Mouse (Mus musculus): Measurements from ENCODE around the gene Gvin1. TPM values are rescaled to one million over a fixed set of nuclear protein-coding genes. Genes with fewer than 3 reads are reported as not detected.
"Not testable (repeated sequence)": the region's sequence is repeated elsewhere in the genome, so short reads cannot be mapped to it uniquely, and the experiment has no call there.

Gvin1 gene
- total RNA-seq (2012; rRNA removed), result not detected in 2 replicates

GRCm38 (mm10) chr7:106215177-106215576, at the start of gene Gvin1:
Gene Gvin1 (minus strand): TSS chr7:106215326.
- H3K4me3 ChIP-seq (ENCODE audit: insufficient read depth in 1 of 2, low read depth in 1 of 2, low read length in 2 of 2, poor library complexity in 1 of 2, severe bottlenecking in 1 of 2); DNase-seq (ENCODE audit: low read depth, low spot score); H3K9me3 ChIP-seq (ENCODE audit: control insufficient read depth, insufficient read depth, low read depth, low read length); H3K4me1 ChIP-seq (ENCODE audit: control insufficient read depth in 2 of 2, insufficient read depth in 2 of 2, low read length in 2 of 2, poor library complexity in 1 of 2); H3K27ac ChIP-seq (ENCODE audit: insufficient read depth, low read depth, low read length, poor library complexity, severe bottlenecking); in situ Hi-C loops (cut with MboI; ENCODE audit: low sequenced_read_pairs in 2 of 2, unreplicated experiment in 2 of 2); H3K36me3 ChIP-seq (ENCODE audit: control insufficient read depth, insufficient read depth, low read length, poor library complexity, severe bottlenecking); H3K9ac ChIP-seq (ENCODE audit: insufficient read depth, low read depth, low read length, poor library complexity, severe bottlenecking): not testable (repeated sequence)

DNA sequence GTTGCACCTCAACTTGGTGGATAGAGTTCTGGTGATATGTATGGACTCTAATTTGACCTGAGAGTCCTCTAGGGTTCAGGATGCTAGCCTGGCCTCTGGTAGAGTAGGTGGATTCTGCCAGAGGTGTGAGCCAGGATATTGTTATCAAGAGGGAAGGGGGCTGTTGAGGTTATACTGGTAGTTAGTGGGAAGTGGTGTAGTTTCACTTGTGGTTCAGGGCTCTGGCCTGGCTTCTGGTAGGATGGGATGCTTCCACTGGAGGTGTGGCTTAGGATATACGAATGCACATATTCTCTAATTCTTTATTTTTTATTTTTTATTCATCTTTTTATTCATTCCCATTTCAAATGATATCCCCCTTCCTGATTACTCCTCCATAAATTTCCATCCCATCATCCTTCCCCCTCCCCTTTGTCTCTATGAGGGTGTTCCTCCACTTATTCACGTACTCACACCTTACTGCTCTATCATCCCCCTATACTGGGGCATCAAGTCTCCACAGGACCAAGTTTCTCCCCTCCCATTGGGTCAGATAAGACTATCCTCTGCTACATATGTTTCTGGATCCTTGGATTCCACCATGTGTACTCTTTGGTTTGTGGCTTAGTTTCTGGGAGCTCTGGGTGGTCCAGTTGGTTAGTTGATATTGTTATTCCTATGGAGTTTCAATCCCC, 36.9 kb upstream of the Gvin1 start:
- H3K4me3 ChIP-seq (ENCODE audit: insufficient read depth in 1 of 2, low read depth in 1 of 2, low read length in 2 of 2, poor library complexity in 1 of 2, severe bottlenecking in 1 of 2), result no peak overlapping the region
- TF ChIP-seq ZNF384 (IDR thresholded peaks at IDR 0.05; ENCODE audit: low read depth, low read length) (no peak), ZC3H11A (IDR thresholded peaks at IDR 0.05; ENCODE audit: borderline replicate concordance, low read depth, low read length) (no peak), MAFK (IDR thresholded peaks at IDR 0.05; ENCODE audit: insufficient read depth, low read depth, low read length) (no peak), HCFC1 (IDR thresholded peaks at IDR 0.05; ENCODE audit: borderline replicate concordance, insufficient read depth, low read length) (no peak), CHD2 (IDR thresholded peaks at IDR 0.05; ENCODE audit: low read depth, low read length) (no peak)
- H3K9ac ChIP-seq (ENCODE audit: insufficient read depth, low read depth, low read length, poor library complexity, severe bottlenecking), result no peak overlapping the region
- no peak overlapping the region for H3K27ac ChIP-seq (ENCODE audit: insufficient read depth, low read depth, low read length, poor library complexity, severe bottlenecking)
- no peaks in the 10 kb centered on the region for H3K36me3 ChIP-seq (ENCODE audit: control insufficient read depth, insufficient read depth, low read length, poor library complexity, severe bottlenecking)
- H3K9me3 ChIP-seq (ENCODE audit: control insufficient read depth, insufficient read depth, low read depth, low read length), result no peaks in the 10 kb centered on the region
- H3K4me1 ChIP-seq (ENCODE audit: control insufficient read depth in 2 of 2, insufficient read depth in 2 of 2, low read length in 2 of 2, poor library complexity in 1 of 2), result no peaks in the 10 kb centered on the region
- DNase-seq (ENCODE audit: low read depth, low spot score), result no peak
- in situ Hi-C loops (cut with MboI; ENCODE audit: low sequenced_read_pairs in 2 of 2, unreplicated experiment in 2 of 2), result no loop called here

GRCm38 (mm10) chr7:106248922-106249321, 33.8 kb upstream of the Gvin1 start:
- TF ChIP-seq CHD2 (IDR thresholded peaks at IDR 0.05; ENCODE audit: low read depth, low read length) (no peak), HCFC1 (IDR thresholded peaks at IDR 0.05; ENCODE audit: borderline replicate concordance, insufficient read depth, low read length) (no peak), ZNF384 (IDR thresholded peaks at IDR 0.05; ENCODE audit: low read depth, low read length) (no peak), ZC3H11A (IDR thresholded peaks at IDR 0.05; ENCODE audit: borderline replicate concordance, low read depth, low read length) (no peak), MAFK (IDR thresholded peaks at IDR 0.05; ENCODE audit: insufficient read depth, low read depth, low read length) (no peak)
- Histone ChIP-seq H3K27ac (ENCODE audit: insufficient read depth, low read depth, low read length, poor library complexity, severe bottlenecking) (no peak overlapping the region), H3K9me3 (ENCODE audit: control insufficient read depth, insufficient read depth, low read depth, low read length) (no peaks in the 10 kb centered on the region), H3K4me1 (ENCODE audit: control insufficient read depth in 2 of 2, insufficient read depth in 2 of 2, low read length in 2 of 2, poor library complexity in 1 of 2) (no peaks in the 10 kb centered on the region), H3K4me3 (ENCODE audit: insufficient read depth in 1 of 2, low read depth in 1 of 2, low read length in 2 of 2, poor library complexity in 1 of 2, severe bottlenecking in 1 of 2) (no peak overlapping the region), H3K9ac (ENCODE audit: insufficient read depth, low read depth, low read length, poor library complexity, severe bottlenecking) (no peak overlapping the region), H3K36me3 (ENCODE audit: control insufficient read depth, insufficient read depth, low read length, poor library complexity, severe bottlenecking) (no peaks in the 10 kb centered on the region)
- DNase-seq (ENCODE audit: low read depth, low spot score), result no peak
- in situ Hi-C loops (cut with MboI; ENCODE audit: low sequenced_read_pairs in 2 of 2, unreplicated experiment in 2 of 2), result no loop called here

DNA sequence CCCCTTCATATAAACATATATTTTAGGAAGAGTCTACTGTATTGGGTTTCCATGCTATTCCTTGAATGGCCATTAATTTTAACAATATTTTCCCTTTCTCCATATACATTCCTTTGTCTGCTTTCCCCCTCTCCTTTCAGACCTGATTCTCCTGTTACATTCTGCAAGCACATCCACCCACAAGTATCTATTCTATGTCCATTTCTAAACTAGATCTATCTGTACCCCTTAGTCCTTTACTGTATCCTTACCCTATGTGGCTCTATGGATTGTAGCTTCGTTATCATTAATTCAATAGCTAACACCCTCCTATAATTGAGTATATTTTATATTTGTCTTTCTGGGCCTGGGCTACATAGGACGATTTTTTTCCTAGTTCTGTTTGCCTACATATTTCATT, 33.1 kb upstream of the Gvin1 start:
- Histone ChIP-seq H3K27ac (ENCODE audit: insufficient read depth, low read depth, low read length, poor library complexity, severe bottlenecking) (no peak overlapping the region), H3K9ac (ENCODE audit: insufficient read depth, low read depth, low read length, poor library complexity, severe bottlenecking) (no peak overlapping the region), H3K4me1 (ENCODE audit: control insufficient read depth in 2 of 2, insufficient read depth in 2 of 2, low read length in 2 of 2, poor library complexity in 1 of 2) (no peaks in the 10 kb centered on the region), H3K9me3 (ENCODE audit: control insufficient read depth, insufficient read depth, low read depth, low read length) (no peaks in the 10 kb centered on the region), H3K36me3 (ENCODE audit: control insufficient read depth, insufficient read depth, low read length, poor library complexity, severe bottlenecking) (no peaks in the 10 kb centered on the region), H3K4me3 (ENCODE audit: insufficient read depth in 1 of 2, low read depth in 1 of 2, low read length in 2 of 2, poor library complexity in 1 of 2, severe bottlenecking in 1 of 2) (no peak overlapping the region)
- TF ChIP-seq ZNF384 (IDR thresholded peaks at IDR 0.05; ENCODE audit: low read depth, low read length), result no peak
- no peak for TF ChIP-seq ZC3H11A (IDR thresholded peaks at IDR 0.05; ENCODE audit: borderline replicate concordance, low read depth, low read length)
- no peak for TF ChIP-seq CHD2 (IDR thresholded peaks at IDR 0.05; ENCODE audit: low read depth, low read length)
- no peak for TF ChIP-seq MAFK (IDR thresholded peaks at IDR 0.05; ENCODE audit: insufficient read depth, low read depth, low read length)
- TF ChIP-seq HCFC1 (IDR thresholded peaks at IDR 0.05; ENCODE audit: borderline replicate concordance, insufficient read depth, low read length), result no peak
- in situ Hi-C loops (cut with MboI; ENCODE audit: low sequenced_read_pairs in 2 of 2, unreplicated experiment in 2 of 2), result no loop called here
- no peak for DNase-seq (ENCODE audit: low read depth, low spot score)

DNA sequence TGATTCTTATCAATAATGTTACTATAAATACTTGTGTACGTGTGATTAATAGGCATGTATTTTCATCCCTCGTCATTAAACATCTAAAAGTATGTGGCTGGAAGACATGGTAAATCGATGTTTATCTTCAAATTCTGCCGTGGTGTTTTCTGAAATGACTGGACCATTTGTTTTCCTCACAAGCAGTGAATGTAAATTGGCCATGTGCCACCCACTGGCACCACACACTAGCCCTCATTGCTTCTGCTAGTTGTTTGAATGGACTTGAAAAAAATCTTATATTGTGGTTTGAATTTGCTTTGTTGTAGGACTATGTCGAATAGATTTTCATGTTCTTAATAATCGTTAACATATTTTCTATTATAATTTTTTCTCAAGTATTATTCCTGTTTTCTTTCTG, 30.5 kb upstream of the Gvin1 start:
- H3K4me3 ChIP-seq (ENCODE audit: insufficient read depth in 1 of 2, low read depth in 1 of 2, low read length in 2 of 2, poor library complexity in 1 of 2, severe bottlenecking in 1 of 2), result no peak overlapping the region
- H3K9me3 ChIP-seq (ENCODE audit: control insufficient read depth, insufficient read depth, low read depth, low read length), result no peaks in the 10 kb centered on the region
- DNase-seq (ENCODE audit: low read depth, low spot score), result no peak
- no peak overlapping the region for H3K27ac ChIP-seq (ENCODE audit: insufficient read depth, low read depth, low read length, poor library complexity, severe bottlenecking)
- H3K4me1 ChIP-seq (ENCODE audit: control insufficient read depth in 2 of 2, insufficient read depth in 2 of 2, low read length in 2 of 2, poor library complexity in 1 of 2), result no peaks in the 10 kb centered on the region
- no peak overlapping the region for H3K9ac ChIP-seq (ENCODE audit: insufficient read depth, low read depth, low read length, poor library complexity, severe bottlenecking)
- no peak for TF ChIP-seq CHD2 (IDR thresholded peaks at IDR 0.05; ENCODE audit: low read depth, low read length)
- in situ Hi-C loops (cut with MboI; ENCODE audit: low sequenced_read_pairs in 2 of 2, unreplicated experiment in 2 of 2), result no loop called here
- no peaks in the 10 kb centered on the region for H3K36me3 ChIP-seq (ENCODE audit: control insufficient read depth, insufficient read depth, low read length, poor library complexity, severe bottlenecking)

- H3K4me1 ChIP-seq (ENCODE audit: control insufficient read depth in 2 of 2, insufficient read depth in 2 of 2, low read length in 2 of 2, poor library complexity in 1 of 2); DNase-seq (ENCODE audit: low read depth, low spot score); H3K36me3 ChIP-seq (ENCODE audit: control insufficient read depth, insufficient read depth, low read length, poor library complexity, severe bottlenecking); H3K4me3 ChIP-seq (ENCODE audit: insufficient read depth in 1 of 2, low read depth in 1 of 2, low read length in 2 of 2, poor library complexity in 1 of 2, severe bottlenecking in 1 of 2); H3K9me3 ChIP-seq (ENCODE audit: control insufficient read depth, insufficient read depth, low read depth, low read length); H3K9ac ChIP-seq (ENCODE audit: insufficient read depth, low read depth, low read length, poor library complexity, severe bottlenecking); in situ Hi-C loops (cut with MboI; ENCODE audit: low sequenced_read_pairs in 2 of 2, unreplicated experiment in 2 of 2); H3K27ac ChIP-seq (ENCODE audit: insufficient read depth, low read depth, low read length, poor library complexity, severe bottlenecking): not testable (repeated sequence)
These were observed 25.6 kb upstream of the Gvin1 start for GRCm38 (mm10) chr7:106240484-106241275.

Measured in ES-E14 (cell line).